Mouse (Mus musculus) C2C12 (cell line): ENCODE measurements at regions not wholly inside any gene's neighbourhood (a gene's known extent, or its start where the extent isn't known, plus 50 kb on each side); places are given as distances from the start of the nearest gene placed in this dataset.

Experiments used
- CTCF ChIP-seq: IDR thresholded peaks from one replicate; pipeline ENCODE4 v1.5.1; 2011; ENCODE audit not compliant: control insufficient read depth, insufficient read depth, insufficient read length
- MYOG ChIP-seq: IDR thresholded peaks from one replicate; pipeline ENCODE4 v1.6.1; 2011; ENCODE audit not compliant: control insufficient read depth, insufficient read length; ENCODE audit errors: extremely low read depth

GRCm38 (mm10) chr11:63213901-63214425 lies 85.2 kb downstream of the Pmp22 start:
- TF ChIP-seq MYOG, result no peak
- TF ChIP-seq CTCF, result no peak
